Mouse (Mus musculus): ENCODE results near the gene Crat. TPM values are rescaled to one million over a fixed set of nuclear protein-coding genes. Genes with fewer than 3 reads are reported as not detected.

The Crat gene
- total RNA-seq (2021) = 10 to 100 TPM; 45.5 to 47.1 TPM
- long read RNA-seq, experiment 1, transcript Crat-201 (14 exons, 3,833 nt) = major isoform, 39 of 60 reads
- long read RNA-seq, experiment 1, partial matches to known transcripts = 8 of 60 reads
- long read RNA-seq, experiment 1, other reads (novel, unspliced or antisense) = 13 of 60 reads
- long read RNA-seq, experiment 2, transcript Crat-201 (14 exons, 3,833 nt) = major isoform, 50 of 63 reads
- long read RNA-seq, experiment 2, partial matches to known transcripts = 4 of 63 reads
- long read RNA-seq, experiment 2, other reads (novel, unspliced or antisense) = 9 of 63 reads

DNA sequence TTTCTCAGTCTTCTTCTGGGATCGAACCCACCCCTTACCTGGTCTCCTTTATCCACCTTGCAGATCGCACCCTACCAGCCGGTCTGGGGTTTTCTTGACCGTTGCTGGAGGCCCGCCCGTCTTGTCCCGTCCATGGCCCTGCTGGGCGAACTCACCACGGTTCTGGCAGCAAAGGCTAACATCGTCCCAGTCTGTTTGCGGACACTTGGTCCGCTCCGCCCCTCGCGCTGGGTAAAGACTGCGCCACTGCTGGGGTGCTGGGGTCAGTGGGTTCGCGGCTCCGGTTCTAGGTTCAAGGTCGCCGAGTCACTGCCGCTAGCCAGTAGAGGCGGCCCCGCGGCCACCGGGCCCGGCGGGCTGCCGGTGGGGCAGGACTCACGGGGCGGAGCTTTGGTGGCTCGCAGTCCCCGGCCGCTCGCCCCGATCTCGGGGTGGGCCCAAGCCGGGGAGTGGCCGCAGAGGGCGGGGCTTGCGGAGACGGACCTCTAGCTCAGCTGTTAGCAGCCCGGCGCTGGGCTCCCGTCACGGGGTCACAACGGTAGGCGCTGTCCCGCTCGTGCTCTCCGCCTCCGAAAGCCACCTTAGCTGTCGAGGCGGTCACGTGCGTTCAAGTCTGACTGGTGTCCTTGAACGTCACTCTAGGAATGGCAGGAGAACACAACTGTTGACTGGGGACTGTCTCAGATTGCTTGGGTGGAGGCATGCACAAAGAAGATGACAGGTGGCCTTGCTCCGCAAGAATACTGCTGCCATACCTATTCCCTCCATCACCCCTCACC is at the start of gene Crat:
Gene Crat (minus strand): TSS at position 657 of the 779 bp plus-strand sequence.
- peak; percentile 90 to 92 for DNase-seq (ENCODE audit: low spot score in 2 of 2)
- intact Hi-C loops (cut with DNase I) = no loop called here

DNA sequence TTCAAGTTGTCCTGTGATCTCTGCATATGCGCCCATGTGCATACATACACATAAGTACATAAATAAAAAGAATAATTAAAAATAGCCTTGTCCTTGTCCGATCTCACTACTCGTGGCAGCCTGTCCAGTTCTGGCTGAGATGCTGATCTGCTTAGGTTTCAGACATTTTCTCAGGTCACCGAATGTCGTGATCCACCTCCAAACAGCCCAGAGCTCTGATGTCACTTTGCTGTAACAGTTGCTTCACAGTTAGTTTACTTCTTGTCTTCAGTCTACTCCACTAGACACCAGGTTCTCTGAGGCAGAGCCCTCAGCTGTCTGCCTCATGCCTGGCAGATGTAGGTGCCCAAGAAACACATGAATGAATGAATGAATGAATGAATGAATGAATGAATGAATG is 48.8 kb upstream of the Crat start:
- DNase-seq (ENCODE audit: low spot score in 2 of 2) = no peak
- intact Hi-C loops (cut with DNase I) = no loop called here

DNA sequence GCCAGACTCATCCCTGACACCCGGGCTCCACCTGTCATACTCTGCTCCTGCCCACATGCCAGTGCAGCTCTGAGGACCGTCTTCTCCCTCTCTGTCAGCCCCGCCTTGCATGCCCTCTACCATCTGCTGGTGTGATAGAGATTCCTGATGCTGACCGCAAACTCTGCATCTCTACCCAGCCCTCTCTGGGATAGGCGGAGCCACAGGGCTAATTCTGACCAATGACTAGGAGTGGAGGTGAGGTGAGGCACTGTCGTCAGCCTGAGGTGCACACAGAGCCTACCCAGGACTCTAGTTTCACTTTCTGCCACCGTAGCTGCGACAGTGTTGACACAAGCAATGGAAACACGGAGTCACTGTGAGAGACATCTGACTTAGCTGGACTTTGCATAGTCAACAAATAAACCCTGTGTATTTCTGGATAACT is 48.3 kb upstream of the Crat start:
- intact Hi-C loops (cut with DNase I) = no loop called here
- peak; percentile 42 to 43 for DNase-seq (ENCODE audit: low spot score in 2 of 2)

DNA sequence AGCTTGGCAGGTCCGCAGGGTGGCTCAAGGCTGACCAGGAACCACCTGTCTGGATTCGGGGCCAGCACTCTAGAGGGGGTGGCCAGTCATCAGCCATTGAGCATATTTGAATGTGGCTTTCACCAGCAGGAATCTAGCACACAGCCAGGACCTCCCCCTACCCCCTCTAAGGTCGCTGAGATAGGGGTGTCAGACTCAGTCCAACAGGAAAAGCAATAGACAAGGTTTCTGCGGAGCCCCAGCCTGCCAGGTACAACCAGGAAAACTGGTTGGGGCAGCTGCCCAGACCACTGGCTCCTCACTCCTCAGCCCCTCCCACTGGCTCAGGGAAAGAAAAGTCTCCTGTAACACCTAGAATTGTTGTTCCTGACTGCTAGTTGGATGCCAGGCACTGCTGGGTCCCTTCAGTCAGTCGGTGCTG is 47.7 kb upstream of the Crat start:
- intact Hi-C loops (cut with DNase I) = no loop called here
- no peak for DNase-seq (ENCODE audit: low spot score in 2 of 2)

DNA sequence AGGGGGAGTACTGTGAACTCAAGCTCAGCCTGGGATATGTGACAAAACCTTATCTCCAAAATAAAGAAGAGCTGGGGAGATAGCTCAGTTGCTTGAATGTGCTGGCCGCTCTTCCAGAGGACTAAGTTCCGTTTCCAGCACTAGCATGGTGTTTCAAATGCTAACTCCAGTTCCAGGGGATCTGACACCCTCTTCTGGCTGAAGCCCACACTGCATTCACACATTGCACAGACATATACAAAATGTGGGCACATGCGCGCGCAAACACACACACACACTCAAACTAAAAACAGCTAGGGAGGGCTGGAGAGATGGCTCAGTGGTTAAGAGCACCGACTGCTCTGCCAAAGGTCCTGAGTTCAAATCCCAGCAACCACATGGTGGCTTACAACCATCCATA is 43.6 kb upstream of the Crat start:
- DNase-seq (ENCODE audit: low spot score in 2 of 2) = no peak
- intact Hi-C loops (cut with DNase I) = no loop called here

DNA sequence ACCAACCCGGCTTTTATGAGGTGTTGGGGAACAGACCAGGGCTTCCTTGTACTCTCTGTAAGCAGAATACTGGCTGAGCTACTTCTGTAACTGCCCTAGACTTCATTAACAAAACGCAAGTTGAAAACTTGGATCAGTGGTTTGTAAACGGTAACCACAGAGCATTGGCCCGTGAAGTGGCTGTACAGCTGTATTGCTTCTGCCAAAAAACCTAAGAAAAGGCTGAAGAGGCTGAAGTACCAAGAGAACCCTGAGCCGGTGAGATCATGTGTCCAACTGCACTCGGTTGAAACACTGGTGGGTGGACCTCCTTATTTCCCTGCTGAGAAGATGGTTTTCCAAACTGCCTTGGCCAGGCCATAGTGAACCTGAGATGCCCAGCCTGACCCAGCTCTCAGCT is 42.7 kb upstream of the Crat start:
- intact Hi-C loops (cut with DNase I) = no loop called here
- no peak for DNase-seq (ENCODE audit: low spot score in 2 of 2)

DNA sequence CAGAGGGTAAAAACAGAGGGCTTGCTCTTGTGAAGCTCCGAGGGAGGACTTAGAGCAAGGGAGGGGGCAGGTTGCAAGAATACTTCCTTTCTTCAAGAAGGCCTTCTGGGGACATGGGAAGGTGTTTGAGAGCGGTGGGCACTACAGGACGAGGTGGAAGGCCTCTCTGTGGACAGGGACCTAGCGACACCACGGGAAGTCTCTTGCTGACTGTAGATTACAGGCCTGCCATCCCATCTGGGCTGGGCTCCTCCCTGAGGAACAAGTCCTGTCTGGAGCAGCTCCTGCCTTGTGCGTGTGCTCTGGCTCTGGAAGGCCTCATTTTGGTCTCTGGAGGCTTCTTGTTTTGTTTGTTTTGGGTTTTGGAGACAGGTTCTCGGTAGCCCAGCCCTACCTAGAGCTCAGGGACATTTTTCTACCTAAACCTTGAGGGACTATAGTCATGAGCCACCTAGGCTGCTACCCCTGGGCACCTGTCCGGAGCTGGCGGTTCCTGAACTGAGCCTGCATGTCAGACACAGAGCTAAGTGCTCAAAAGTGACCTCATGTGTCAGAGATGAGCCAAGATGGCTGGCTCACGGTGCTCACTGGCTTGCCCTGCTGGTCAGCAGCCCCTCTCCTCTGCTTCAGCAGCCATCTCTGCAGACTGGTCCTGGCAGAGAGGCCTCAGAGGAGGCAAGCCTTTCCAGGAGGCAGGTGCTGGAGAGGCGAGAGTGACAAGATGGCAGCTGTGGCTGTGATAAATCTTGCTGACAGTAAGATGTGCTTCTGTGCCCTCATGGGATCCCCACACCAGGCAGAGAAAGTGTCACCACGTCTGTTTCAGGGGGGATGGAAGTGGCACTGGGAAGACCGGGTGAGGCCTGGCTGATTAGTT is 40.7 kb upstream of the Crat start:
- no peak for DNase-seq (ENCODE audit: low spot score in 2 of 2)
- intact Hi-C loops (cut with DNase I) = no loop called here

DNA sequence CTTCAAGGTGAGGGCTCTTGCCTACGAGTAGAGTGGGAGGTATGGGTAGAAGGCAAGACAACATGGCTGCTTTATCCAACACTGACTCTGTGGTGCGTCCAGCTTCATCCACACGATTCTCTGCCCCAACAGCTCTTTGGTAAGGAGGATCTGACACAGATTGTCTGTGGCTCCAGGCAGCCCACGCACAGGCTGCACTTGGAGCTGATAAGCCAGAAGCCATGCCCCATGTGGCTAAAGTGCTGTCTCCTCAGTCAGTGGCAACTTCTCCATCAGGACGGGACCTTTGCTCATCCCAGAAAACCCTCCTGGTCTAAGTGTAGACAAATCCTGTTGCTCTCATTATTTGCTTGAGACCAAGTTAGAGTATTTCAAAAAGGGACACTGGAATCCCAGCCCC is 39.0 kb upstream of the Crat start:
- DNase-seq (ENCODE audit: low spot score in 2 of 2) = no peak
- intact Hi-C loops (cut with DNase I) = no loop called here

DNA sequence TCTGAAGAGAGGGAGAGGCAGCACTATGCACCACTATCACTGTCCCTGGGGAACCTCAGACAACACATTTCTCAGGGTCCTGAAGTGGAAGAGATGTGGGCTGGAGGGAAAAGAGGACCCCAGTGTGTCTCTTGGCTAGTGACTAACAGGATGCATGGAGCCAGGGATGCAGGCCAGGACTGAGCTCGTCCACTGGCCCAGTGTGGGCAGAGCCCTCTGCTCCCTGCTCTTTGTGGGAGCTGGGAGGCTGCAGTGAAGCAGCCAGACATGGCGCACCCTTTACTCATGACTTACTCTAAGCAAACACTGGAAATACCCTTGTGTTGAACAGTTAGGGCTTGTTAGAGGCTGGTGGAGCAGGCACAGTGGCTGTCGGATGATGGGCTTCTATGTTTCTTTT is 38.0 kb upstream of the Crat start:
- DNase-seq (ENCODE audit: low spot score in 2 of 2) = no peak
- intact Hi-C loops (cut with DNase I) = no loop called here

DNA sequence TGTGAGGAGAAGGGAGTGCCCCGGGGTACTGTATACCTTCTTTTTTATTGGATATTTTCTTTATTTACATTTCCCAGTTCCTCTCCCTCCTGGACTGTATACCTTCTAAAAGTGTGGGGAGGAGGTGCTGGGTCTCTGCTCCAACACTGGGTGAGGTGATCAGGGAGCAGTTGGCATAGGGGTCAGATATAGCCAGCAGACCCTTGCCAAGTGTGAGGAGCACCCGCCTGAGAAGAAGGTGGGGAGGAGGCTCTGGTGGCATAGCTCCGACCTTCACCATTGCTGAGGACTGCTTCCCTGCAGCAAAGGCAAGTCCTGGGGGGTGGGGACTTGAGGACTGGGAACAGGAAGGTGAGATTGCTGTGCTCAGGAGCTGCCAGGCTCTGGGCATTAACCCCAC is 35.9 kb upstream of the Crat start:
- DNase-seq (ENCODE audit: low spot score in 2 of 2) = no peak
- intact Hi-C loops (cut with DNase I) = no loop called here

DNA sequence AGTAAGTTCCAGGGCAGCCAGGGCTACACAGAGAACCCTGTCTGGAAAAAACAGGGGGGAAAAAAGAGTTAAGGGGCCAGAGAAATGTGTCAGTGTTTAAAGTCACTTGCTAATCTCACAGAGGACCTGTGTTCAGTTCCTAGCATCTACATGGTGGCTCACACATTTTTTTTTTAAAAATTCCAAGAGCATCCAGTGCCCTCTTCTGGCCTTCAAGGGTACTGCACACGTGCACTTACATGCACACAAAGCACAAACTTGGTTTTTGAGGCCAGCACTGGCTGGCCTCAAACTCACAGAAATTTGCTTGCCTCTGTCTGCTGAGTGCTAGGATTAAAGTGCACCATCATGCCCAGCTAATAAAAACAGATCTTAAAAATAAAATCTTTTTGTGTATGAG is 34.9 kb upstream of the Crat start:
- intact Hi-C loops (cut with DNase I) = no loop called here
- no peak for DNase-seq (ENCODE audit: low spot score in 2 of 2)

DNA sequence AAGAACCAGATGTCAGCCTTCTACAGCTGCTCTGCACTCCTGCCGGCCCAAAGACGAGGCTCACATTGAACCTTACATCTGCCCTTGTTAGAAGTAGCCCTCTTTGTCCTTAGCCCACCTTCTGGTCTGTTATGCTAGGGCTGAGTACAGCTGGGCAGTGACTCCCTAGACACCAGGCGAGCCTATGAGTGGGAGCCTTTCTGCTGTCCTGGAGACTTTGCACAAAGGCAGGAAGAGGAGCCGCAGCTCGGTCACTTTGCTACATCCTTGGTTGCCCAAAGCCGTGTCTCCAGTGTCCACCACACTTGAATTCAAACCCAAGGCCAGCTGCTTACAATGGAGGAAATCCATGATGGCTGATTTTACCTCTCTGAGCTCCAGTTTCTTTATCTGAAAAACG is 32.8 kb upstream of the Crat start:
- DNase-seq (ENCODE audit: low spot score in 2 of 2) = no peak
- intact Hi-C loops (cut with DNase I) = no loop called here

DNA sequence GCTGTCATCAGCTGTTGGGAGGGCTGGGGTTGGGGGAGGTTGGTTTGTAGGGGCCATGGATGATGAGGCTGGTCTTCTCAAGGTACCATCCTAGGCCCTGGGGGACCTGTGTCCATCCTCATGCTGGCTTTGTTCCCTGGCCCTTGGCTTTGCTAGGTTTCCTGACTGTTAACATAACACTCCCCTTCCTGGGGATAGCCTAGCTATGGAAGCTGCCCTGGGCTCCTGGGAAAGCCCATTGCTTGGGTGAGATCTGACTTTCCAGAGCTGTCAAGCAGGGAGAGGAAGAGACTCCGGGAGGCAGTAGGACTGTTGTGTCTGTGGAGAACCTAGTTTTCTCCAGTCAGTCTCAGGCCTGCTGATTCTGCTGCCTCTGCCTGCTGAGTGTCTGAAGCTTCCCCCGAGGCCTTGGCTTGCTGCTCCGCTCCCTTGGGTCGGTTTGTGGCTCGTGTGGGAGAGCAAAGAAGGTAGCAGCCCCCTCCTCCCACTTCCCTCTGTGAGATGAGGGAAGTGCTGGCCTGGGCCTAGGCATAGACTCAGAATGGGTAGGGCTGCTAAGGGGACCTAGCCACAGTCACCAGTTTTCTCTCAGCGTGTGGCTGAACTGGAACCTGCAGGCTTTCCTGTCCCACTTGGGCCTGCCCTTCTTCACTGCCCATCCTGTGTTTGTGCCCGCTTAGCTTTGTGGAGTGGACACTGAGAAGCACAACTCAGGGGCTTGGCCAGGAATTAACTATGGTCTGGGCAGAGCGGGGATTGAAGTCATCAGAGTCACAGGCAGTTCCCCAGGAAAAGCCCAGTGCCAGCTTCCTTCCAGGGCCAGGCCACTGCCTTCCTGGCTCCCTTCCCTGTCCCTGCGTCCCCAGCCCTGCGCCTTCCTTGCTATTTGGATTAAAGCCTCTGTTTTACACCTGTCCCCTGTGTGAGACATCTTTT is 31.5 kb upstream of the Crat start:
- no peak for DNase-seq (ENCODE audit: low spot score in 2 of 2)

DNA sequence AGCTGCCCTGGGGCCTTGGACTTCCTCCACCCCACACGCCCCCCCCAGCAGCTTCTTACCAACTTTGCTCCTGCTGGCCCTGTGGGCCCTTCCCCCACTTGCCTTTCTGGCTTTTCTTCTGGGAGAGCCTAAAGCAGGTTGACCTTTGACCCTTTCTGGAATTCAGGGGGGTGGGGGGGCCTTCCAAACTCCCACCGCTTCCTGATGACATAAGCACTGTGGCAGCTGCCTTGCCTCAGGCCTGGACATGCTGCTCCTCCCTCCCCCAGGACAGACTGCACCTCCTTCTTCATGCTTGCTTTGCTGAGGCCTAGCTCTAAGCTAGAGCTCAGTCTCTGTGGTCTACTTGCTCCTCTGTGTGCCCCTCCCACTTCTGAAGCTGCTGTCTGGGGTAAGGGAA is 29.7 kb upstream of the Crat start:
- DNase-seq (ENCODE audit: low spot score in 2 of 2) = no peak
- intact Hi-C loops (cut with DNase I) = no loop called here

More for the DNA sequence above, 31.5 kb upstream of the Crat start:
- intact Hi-C loops (cut with DNase I) = no loop called here

DNA sequence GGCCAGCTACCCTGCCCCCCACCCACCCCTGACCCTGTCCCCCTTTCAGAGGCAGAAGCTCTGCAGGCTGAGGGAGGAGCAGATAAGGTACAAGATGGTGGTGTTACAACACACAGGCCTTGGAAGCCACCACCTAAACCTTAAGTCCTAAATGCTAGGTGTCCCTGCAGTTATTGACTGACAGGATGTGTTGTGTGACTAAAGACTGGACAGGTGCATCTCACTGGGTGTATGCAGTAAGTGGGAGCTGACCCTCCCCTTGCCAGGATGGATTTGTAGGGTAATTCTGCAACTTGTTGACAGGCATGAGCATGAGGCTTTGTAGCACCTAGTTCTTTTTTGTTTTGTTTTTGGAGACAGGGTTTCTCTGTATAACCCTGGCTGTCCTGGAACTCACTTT is 28.8 kb upstream of the Crat start:
- DNase-seq (ENCODE audit: low spot score in 2 of 2) = no peak
- intact Hi-C loops (cut with DNase I) = no loop called here

DNA sequence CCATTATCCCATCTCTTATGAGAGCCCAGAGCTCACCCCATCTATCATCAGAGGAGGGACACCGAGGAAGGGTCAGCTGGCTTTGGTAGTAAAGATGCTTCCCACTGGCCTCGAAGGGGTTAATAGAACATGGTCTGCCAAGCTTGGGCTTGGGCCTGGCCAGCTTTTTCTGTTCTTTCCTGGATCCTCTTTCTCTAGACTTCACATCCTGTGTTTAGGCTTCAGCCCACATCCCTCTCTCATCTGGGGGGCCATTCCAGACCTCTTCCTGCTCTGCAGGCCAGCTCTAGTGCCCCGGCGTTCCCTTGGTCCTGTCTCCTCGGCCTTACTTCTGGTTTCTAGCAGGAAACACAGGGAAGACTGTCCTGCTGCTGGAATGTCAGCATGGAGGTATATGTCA is 28.4 kb upstream of the Crat start:
- DNase-seq (ENCODE audit: low spot score in 2 of 2) = no peak
- intact Hi-C loops (cut with DNase I) = no loop called here

DNA sequence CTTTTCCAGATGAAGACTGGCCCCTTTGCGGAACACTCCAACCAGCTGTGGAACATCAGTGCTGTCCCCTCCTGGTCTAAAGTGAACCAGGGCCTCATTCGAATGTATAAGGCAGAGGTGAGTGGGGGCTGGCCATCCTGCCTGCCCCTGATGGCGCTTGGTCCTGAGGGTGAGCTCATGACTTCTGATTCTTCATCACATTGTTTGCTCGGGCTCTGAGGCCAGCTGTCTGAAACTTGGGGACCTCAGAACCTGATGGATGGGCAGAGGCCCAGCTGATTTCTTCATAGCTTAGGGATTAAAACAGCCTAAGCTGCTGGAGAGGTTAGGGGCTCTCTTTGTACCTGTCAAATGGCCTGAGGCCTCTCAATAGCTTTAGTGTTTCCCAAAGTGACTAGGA is 27.7 kb upstream of the Crat start:
- DNase-seq (ENCODE audit: low spot score in 2 of 2) = no peak
- intact Hi-C loops (cut with DNase I) = no loop called here

DNA sequence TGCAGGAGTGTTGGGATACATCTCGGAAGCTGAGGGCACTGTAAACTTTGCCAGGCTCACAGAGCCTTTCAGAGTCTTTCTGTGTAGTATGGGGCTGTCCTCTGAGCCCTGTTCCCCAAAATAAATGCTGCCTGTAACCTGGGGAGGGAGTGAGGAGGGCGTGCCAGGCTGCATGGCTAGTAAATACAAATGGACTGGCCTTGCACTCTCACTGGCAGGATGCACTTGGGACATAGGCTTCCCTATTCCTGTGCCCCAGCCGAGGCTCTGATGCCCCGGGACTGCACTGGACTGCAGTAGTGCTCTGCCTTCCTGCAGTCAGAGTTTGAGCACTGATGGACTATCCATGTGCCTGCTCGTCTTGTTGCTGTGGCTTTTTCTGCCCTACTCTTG is 26.9 kb upstream of the Crat start:
- no peak for DNase-seq (ENCODE audit: low spot score in 2 of 2)
- intact Hi-C loops (cut with DNase I) = no loop called here

Data from left cerebral cortex, postnatal 14 days (tissue).